ENCODE assay signal across 8 mouse cellular contexts in genomic region chr4:137963881-137964584, GRCm38 (mm10). TPM values are rescaled to one million over a fixed set of nuclear protein-coding genes. Genes with fewer than 3 reads are reported as not detected.
DNase-seq lines count a peak whose midpoint lies in the region; ATAC-seq lines count a peak whose summit lies in the region.

No protein-coding gene starts in this region.

- H3K4me3 ChIP-seq in limb, embryonic 11.5 days (ENCODE audit: low read depth, low read length): no peak overlapping the region

- peaks cover 5% of the 10 kb centered on the region; the same call in 1 of the 2 replicates for H3K9me3 ChIP-seq in limb, embryonic 11.5 days (ENCODE audit: control insufficient read depth, low read length)

- no peaks in the 10 kb centered on the region for H3K27me3 ChIP-seq in limb, embryonic 11.5 days (ENCODE audit: control insufficient read depth, insufficient read depth, low read length)

- DNase-seq in ovary, postnatal 10 days (ENCODE audit: low spot score): peak; percentile 42
- DNase-seq in ovary, adult 18-20 months (ENCODE audit: low spot score): no peak
- DNase-seq in embryo, embryonic 10 days (ENCODE audit: low spot score): peak; percentile 85
- DNase-seq in gastrocnemius, postnatal 10 days: peak; percentile 93
- DNase-seq in kidney, adult 8-10 months: peak; percentile 61 to 87
- peak; percentile 84 for DNase-seq in limb, embryonic 11.5 days (ENCODE audit: low spot score)
- peak; percentile 72 for DNase-seq in naive thymus-derived CD4-positive, alpha-beta T cell, adult 2 months (ENCODE audit: low read depth)
- peak; percentile 73 for DNase-seq in telencephalon, adult 2 months (ENCODE audit: low read depth, low spot score)

- no peak overlapping the region for H3K27ac ChIP-seq in limb, embryonic 11.5 days (replicated peaks; ENCODE audit: low read depth, low read length)

- no peak overlapping the region for H3K4me2 ChIP-seq in limb, embryonic 11.5 days (ENCODE audit: low read depth, severe bottlenecking)

- H3K36me3 ChIP-seq in limb, embryonic 11.5 days (ENCODE audit: control insufficient read depth, insufficient read depth, low read length): peaks cover 25% of the 10 kb centered on the region

- ATAC-seq in limb, embryonic 11.5 days (ENCODE audit: insufficient number of reproducible peaks, low FRiP score, low TSS enrichment, low read depth): no peak

- no peaks in the 10 kb centered on the region for H3K4me1 ChIP-seq in limb, embryonic 11.5 days (ENCODE audit: control insufficient read depth, insufficient read depth, low read length)

- WGBS in limb, embryonic 11.5 days: 72% methylated on average over 9 of the region's 9 CpGs

- H3K9ac ChIP-seq in limb, embryonic 11.5 days (ENCODE audit: low read length): no peak overlapping the region

RNA-seq across cellular contexts. Expression of gene Eif4g3, which starts 28.8 kb away (rescaled TPM):
- 100 to 1,000 TPM; 100 to 108 TPM for total RNA-seq in gastrocnemius, postnatal 10 days (2021)
- 45.5 and 51.3 TPM in 2 replicates for polyA plus RNA-seq in limb, embryonic 11.5 days (2014; fragmentation: Nextera tagmentation; extraction: Ambion mirVana)
